Mouse (Mus musculus): ENCODE data around the gene H2afj.

- no peak for TF ChIP-seq POLR2A (IDR thresholded peaks at IDR 0.05; ENCODE audit: low read depth, low read length)
- no peak for TF ChIP-seq CTCF (IDR thresholded peaks at IDR 0.05; ENCODE audit: borderline replicate concordance, insufficient read depth, low read length)
Observed at GRCm38 (mm10) chr6:136848399-136848798, 40.4 kb downstream of the H2afj start.
